Mouse (Mus musculus) brain, embryonic 18.5 days (tissue): ENCODE data around the gene Gm3239.
"Not testable (repeated sequence)": the region's sequence is repeated elsewhere in the genome, so short reads cannot be mapped to it uniquely, and the experiment has no call there.

ENCODE experiments used
- DNase-seq: peaks from one replicate; pipeline ENCODE4 v3.0.0-alpha.2; 2012; ENCODE audit warnings: low read depth, low spot score

Gene Gm3239

GRCm38 (mm10) chr14:4663892-4664291 lies at the start of gene Gm3239:
Gene Gm3239, plus strand, starts transcription at chr14:4664192.
- not testable (repeated sequence) for DNase-seq

- not testable (repeated sequence) for DNase-seq
These were observed 31.9 kb upstream of the Gm3239 start, which contains the start of gene Gm8159 for GRCm38 (mm10) chr14:4632052-4632451. Gene Gm8159, plus strand, starts transcription at chr14:4632352.

- not testable (repeated sequence) for DNase-seq
These were observed 14.7 kb upstream of the Gm3239 start for GRCm38 (mm10) chr14:4649309-4649708.

GRCm38 (mm10) chr14:4650324-4650723 lies 13.7 kb upstream of the Gm3239 start:
- not testable (repeated sequence) for DNase-seq

GRCm38 (mm10) chr14:4708938-4709337 lies 44.9 kb downstream of the Gm3239 start, which contains the start of gene Gm7876:
Gene Gm7876, plus strand, starts transcription at chr14:4709238.
- not testable (repeated sequence) for DNase-seq
